Mouse (Mus musculus) lung, postnatal 0 days (tissue): ENCODE results near the gene Plekha4. TPM values are rescaled to one million over a fixed set of nuclear protein-coding genes. Genes with fewer than 3 reads are reported as not detected.
"Not testable (repeated sequence)": the region's sequence is repeated elsewhere in the genome, so short reads cannot be mapped to it uniquely, and the experiment has no call there.

Experiments used
- ATAC-seq: fragments of 200-750 bp; cut with Nextera tagmentation; 2 replicates; pipeline ENCODE4 v1.8.0; 2017; ENCODE audit warnings: moderate library complexity
- DNase-seq: peaks from one replicate; pipeline ENCODE4 v3.0.0-alpha.2; 2016; ENCODE audit warnings: low spot score
- H3K27ac ChIP-seq: fragments of 300-500 bp; sonication (generic); 2 replicates; pipeline ENCODE4 v1.5.1; 2014; ENCODE audit warnings: antibody characterized with exemption, mild to moderate bottlenecking, low read length, mixed read lengths
- H3K27me3 ChIP-seq: fragments of 300-500 bp; sonication (generic); replicated peaks from 2 replicates; pipeline ENCODE4 v1.6.1; 2014; ENCODE audit warnings: low read length, mixed read lengths; ENCODE audit not compliant: insufficient read depth
- H3K36me3 ChIP-seq: fragments of 300-500 bp; sonication (generic); 2 replicates; pipeline ENCODE4 v1.6.1; 2014; ENCODE audit warnings: low read length, mixed read lengths; ENCODE audit not compliant: insufficient read depth
- H3K4me1 ChIP-seq: fragments of 300-500 bp; sonication (generic); 2 replicates; pipeline ENCODE4 v1.6.1; 2014; ENCODE audit warnings: antibody characterized with exemption, low read depth, low read length, mixed read lengths; ENCODE audit not compliant: insufficient read depth
- H3K4me2 ChIP-seq: fragments of 300-500 bp; sonication (generic); replicated peaks from 2 replicates; pipeline ENCODE4 v1.6.1; 2014; ENCODE audit warnings: low read depth, mild to moderate bottlenecking, low read length, moderate library complexity, mixed read lengths
- H3K4me3 ChIP-seq: fragments of 300-500 bp; sonication (generic); 2 replicates; pipeline ENCODE4 v1.5.1; 2014; ENCODE audit warnings: low read depth, low read length
- H3K9ac ChIP-seq: fragments of 300-500 bp; sonication (generic); replicated peaks from 2 replicates; pipeline ENCODE4 v1.6.1; 2014; ENCODE audit warnings: low read depth, mild to moderate bottlenecking
- H3K9me3 ChIP-seq: fragments of 300-500 bp; sonication (generic); 2 replicates; pipeline ENCODE4 v1.6.1; 2016; ENCODE audit warnings: low read length, mixed read lengths
- CTCF ChIP-seq: IDR thresholded peaks from 2 replicates; pipeline ENCODE4 v1.5.1; 2016; ENCODE audit warnings: antibody characterized with exemption, mild to moderate bottlenecking
- EP300 ChIP-seq: IDR thresholded peaks from 2 replicates; pipeline ENCODE4 v1.6.1; 2016; ENCODE audit warnings: antibody characterized with exemption, mild to moderate bottlenecking, control low read depth
- WGBS: fragments of 180-500 bp; shearing (Covaris S2); extraction: QIAGEN DNeasy Blood & Tissue Kit; methylation state at CpG from one replicate; pipeline ENCODE4 v1.1.7; 2014; 5-methylcytosine and 5-hydroxymethylcytosine counted together
- polyA plus RNA-seq: library from polyadenylated mRNA; unstranded; fragments of >200 nt; fragmentation: Nextera tagmentation; extraction: Ambion mirVana; gene quantifications from 2 replicates; pipeline ENCODE4 v1.2.1, GENCODE M21; 2015

The Plekha4 gene
- polyA plus RNA-seq, 1 experiment from 2014 or later: 2.1 TPM

- DNase-seq (no peak), ATAC-seq (no peak)
- H3K27ac ChIP-seq: peak overlapping the region; percentile 79; the same call in 1 of the 2 replicates
Measured at GRCm38 (mm10) chr7:45522194-45522752, 3.9 kb upstream of the Plekha4 start.

GRCm38 (mm10) chr7:45522957-45523676, 3.0 kb upstream of the Plekha4 start:
- Histone ChIP-seq H3K4me2 (peak overlapping the region; percentile 49), H3K9me3 (no peaks in the 10 kb centered on the region), H3K4me3 (peak overlapping the region; percentile 26), H3K4me1 (peaks cover 9% of the 10 kb centered on the region), H3K9ac (no peak overlapping the region; the same call in 1 of the 2 replicates), H3K36me3 (peaks cover 5% of the 10 kb centered on the region; the same call in 1 of the 2 replicates), H3K27me3 (no peaks in the 10 kb centered on the region), H3K27ac (no peak overlapping the region)
- DNase-seq: peak; percentile 45
- 63% methylated on average over 18 of the region's 18 CpGs for WGBS
- no peak for ATAC-seq
- no peak for TF ChIP-seq CTCF
- TF ChIP-seq EP300: no peak

More at GRCm38 (mm10) chr7:45522194-45522752, 3.9 kb upstream of the Plekha4 start:
- peaks cover 9% of the 10 kb centered on the region for H3K4me1 ChIP-seq
- peaks cover 5% of the 10 kb centered on the region; the same call in 1 of the 2 replicates for H3K36me3 ChIP-seq
- TF ChIP-seq EP300 (no peak), CTCF (no peak)
- H3K4me2 ChIP-seq: peak overlapping the region; percentile 55
- no peaks in the 10 kb centered on the region for H3K9me3 ChIP-seq
- peak overlapping the region; percentile 49 for H3K4me3 ChIP-seq
- H3K9ac ChIP-seq: no peak overlapping the region
- 54% methylated on average over 16 of the region's 16 CpGs for WGBS
- H3K27me3 ChIP-seq: no peaks in the 10 kb centered on the region

- Histone ChIP-seq H3K27me3 (no peaks in the 10 kb centered on the region), H3K4me1 (peaks cover 9% of the 10 kb centered on the region), H3K4me3 (peak overlapping the region; percentile 26), H3K36me3 (peaks cover 5% of the 10 kb centered on the region; the same call in 1 of the 2 replicates), H3K27ac (no peak overlapping the region), H3K9me3 (no peaks in the 10 kb centered on the region), H3K9ac (no peak overlapping the region; the same call in 1 of the 2 replicates), H3K4me2 (peak overlapping the region; percentile 49)
- TF ChIP-seq EP300: no peak
- no peak for TF ChIP-seq CTCF
- DNase-seq: no peak
- no peak for ATAC-seq
- 79% methylated on average over 12 of the region's 13 CpGs for WGBS
Measured at GRCm38 (mm10) chr7:45523678-45524170, 2.4 kb upstream of the Plekha4 start.

GRCm38 (mm10) chr7:45524841-45525621, 1.1 kb upstream of the Plekha4 start:
- peak; percentile 83 for DNase-seq

GRCm38 (mm10) chr7:45526474-45527120, 467 bp downstream of the Plekha4 start:
- peak; percentile 57 for TF ChIP-seq CTCF
- peak; percentile 91; the same call in 1 of the 2 replicates for TF ChIP-seq EP300
- ATAC-seq (no peak), DNase-seq (peak; percentile 56)
- Histone ChIP-seq H3K36me3 (peaks cover 5% of the 10 kb centered on the region; the same call in 1 of the 2 replicates), H3K27me3 (no peaks in the 10 kb centered on the region), H3K9ac (peak overlapping the region; percentile 98), H3K9me3 (no peaks in the 10 kb centered on the region), H3K4me1 (peaks cover 9% of the 10 kb centered on the region), H3K4me2 (peak overlapping the region; percentile 78), H3K27ac (peak overlapping the region; percentile 99), H3K4me3 (peak overlapping the region; percentile 89)
- WGBS: 23% methylated on average over 7 of the region's 7 CpGs

More at GRCm38 (mm10) chr7:45524841-45525621, 1.1 kb upstream of the Plekha4 start:
- Histone ChIP-seq H3K27ac (peak overlapping the region; percentile 99), H3K4me2 (peak overlapping the region; percentile 78), H3K4me3 (peak overlapping the region; percentile 89), H3K9ac (peak overlapping the region; percentile 98), H3K9me3 (no peaks in the 10 kb centered on the region), H3K4me1 (peaks cover 9% of the 10 kb centered on the region), H3K36me3 (peaks cover 5% of the 10 kb centered on the region; the same call in 1 of the 2 replicates), H3K27me3 (no peaks in the 10 kb centered on the region)
- 10% methylated on average over 12 of the region's 12 CpGs for WGBS
- TF ChIP-seq EP300 (0 out of 2 replicates have a peak, but pooled peaks have one; percentile 16), CTCF (no peak)
- ATAC-seq: peak; percentile 34

- not testable (repeated sequence) for H3K27ac ChIP-seq, ATAC-seq, H3K4me2 ChIP-seq, H3K9ac ChIP-seq, DNase-seq, H3K4me3 ChIP-seq, H3K9me3 ChIP-seq, H3K27me3 ChIP-seq, H3K36me3 ChIP-seq, H3K4me1 ChIP-seq
- WGBS: 91% methylated on average over 6 of the region's 6 CpGs
Measured at GRCm38 (mm10) chr7:45527169-45527568, 1.0 kb downstream of the Plekha4 start.
